Mouse (Mus musculus) adrenal gland, postnatal 25 days (tissue): Measurements from ENCODE around the gene Stim1. TPM values are rescaled to one million over a fixed set of nuclear protein-coding genes. Genes with fewer than 3 reads are reported as not detected.
"Not testable (repeated sequence)": the region's sequence is repeated elsewhere in the genome, so short reads cannot be mapped to it uniquely, and the experiment has no call there.

ENCODE experiments used
- DNase-seq: peaks from one replicate; pipeline ENCODE4 v3.0.0; 2021; ENCODE audit warnings: mixed read lengths
- total RNA-seq: library from RNA; stranded (reverse); gene quantifications from 2 replicates; pipeline ENCODE4 v1.2.3, GENCODE M21; 2021

Gene Stim1
- total RNA-seq, 1 experiment from 2014 or later = 65.8 TPM

GRCm38 (mm10) chr7:102249531-102249895, 18.1 kb upstream of the Stim1 start:
- DNase-seq = no peak

- peak; percentile 81 for DNase-seq
Measured at GRCm38 (mm10) chr7:102249896-102250630, 17.5 kb upstream of the Stim1 start.

GRCm38 (mm10) chr7:102250631-102251214, 16.9 kb upstream of the Stim1 start:
- peak; percentile 92 for DNase-seq

GRCm38 (mm10) chr7:102253631-102254030, 14.0 kb upstream of the Stim1 start:
- DNase-seq = no peak

- no peak for DNase-seq
Measured at GRCm38 (mm10) chr7:102255954-102256353, 11.7 kb upstream of the Stim1 start, which contains the start of gene Rhog. Gene Rhog (minus strand): TSS chr7:102256054.

GRCm38 (mm10) chr7:102256636-102257035, 11.0 kb upstream of the Stim1 start:
- DNase-seq = no peak

- DNase-seq = peak; percentile 81
Measured at GRCm38 (mm10) chr7:102258189-102258588, 9.4 kb upstream of the Stim1 start.

- DNase-seq = no peak
Measured at GRCm38 (mm10) chr7:102258753-102259152, 8.9 kb upstream of the Stim1 start.

- DNase-seq = no peak
Measured at GRCm38 (mm10) chr7:102259716-102260479, 7.7 kb upstream of the Stim1 start.

GRCm38 (mm10) chr7:102260518-102260917, 7.1 kb upstream of the Stim1 start:
- DNase-seq = no peak

- no peak for DNase-seq
Measured at GRCm38 (mm10) chr7:102263020-102263419, 4.6 kb upstream of the Stim1 start.

- not testable (repeated sequence) for DNase-seq
Measured at GRCm38 (mm10) chr7:102266021-102266400, 1.6 kb upstream of the Stim1 start.

GRCm38 (mm10) chr7:102266401-102267042, 1.1 kb upstream of the Stim1 start:
- DNase-seq = no peak

GRCm38 (mm10) chr7:102267113-102267579, 460 bp upstream of the Stim1 start:
- peak; percentile 95 for DNase-seq

GRCm38 (mm10) chr7:102268395-102268748, 766 bp downstream of the Stim1 start:
- DNase-seq = no peak

- no peak for DNase-seq
Measured at GRCm38 (mm10) chr7:102272422-102272948, 4.9 kb downstream of the Stim1 start.

GRCm38 (mm10) chr7:102281403-102281802, 13.8 kb downstream of the Stim1 start:
- no peak for DNase-seq

GRCm38 (mm10) chr7:102282261-102282660, 14.7 kb downstream of the Stim1 start:
- no peak for DNase-seq

GRCm38 (mm10) chr7:102289466-102289865, 21.9 kb downstream of the Stim1 start:
- no peak for DNase-seq

- DNase-seq = no peak
Measured at GRCm38 (mm10) chr7:102292228-102292627, 24.6 kb downstream of the Stim1 start.

GRCm38 (mm10) chr7:102293234-102293633, 25.6 kb downstream of the Stim1 start:
- DNase-seq = no peak

GRCm38 (mm10) chr7:102300761-102301160, 33.2 kb downstream of the Stim1 start:
- no peak for DNase-seq
